ENCODE assay signal across 7 mouse cellular contexts in the genomic region with DNA sequence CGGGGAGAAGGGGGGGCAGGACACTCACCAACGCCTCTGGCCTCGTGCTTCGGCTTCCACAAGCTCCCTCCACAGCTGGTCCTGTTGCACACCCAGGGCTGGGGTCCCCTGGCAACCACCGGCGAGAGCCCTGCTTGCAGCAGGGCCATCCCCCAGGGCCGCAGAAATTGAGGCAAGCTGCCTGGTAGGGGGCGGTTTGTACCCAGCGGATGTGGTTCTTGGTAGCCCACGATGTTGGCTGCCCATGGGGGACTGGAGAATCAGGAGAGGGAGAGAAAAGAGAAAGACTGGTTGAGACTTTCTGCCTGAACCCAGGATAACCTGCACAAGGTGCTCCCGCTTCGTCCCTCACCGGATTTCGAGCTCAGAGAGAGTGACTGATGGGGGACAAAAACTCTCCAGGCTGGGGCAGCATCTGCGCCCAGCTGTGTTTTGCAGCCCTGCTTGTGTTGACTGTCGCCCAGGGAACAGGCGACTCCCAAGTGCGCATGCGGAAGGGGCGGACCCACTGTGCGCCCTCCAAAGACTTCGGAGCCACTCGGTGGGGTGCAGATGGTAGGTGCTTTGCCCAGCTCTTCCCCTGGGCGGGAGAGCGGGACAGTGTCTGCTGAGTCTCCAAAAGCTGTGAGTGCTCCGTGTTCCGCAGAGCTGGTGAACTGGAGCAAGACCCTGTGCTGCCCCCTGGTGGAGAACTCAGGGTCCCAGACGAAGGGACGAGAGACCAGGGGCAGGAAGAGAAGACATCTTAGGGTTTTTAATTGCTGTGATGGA. TPM values are rescaled to one million over a fixed set of nuclear protein-coding genes. Genes with fewer than 3 reads are reported as not detected.
DNase-seq lines count a peak whose midpoint lies in the region; ATAC-seq and TF ChIP-seq lines count a peak whose summit lies in the region.

A gene (minus strand): TSS at position 628 of the 771 bp plus-strand sequence.

- H3K4me1 ChIP-seq in intestine, postnatal 0 days (replicated peaks; ENCODE audit: control insufficient read depth, insufficient read depth, low read length), result no peaks in the 10 kb centered on the region
- H3K4me1 ChIP-seq in limb, embryonic 15.5 days, result peaks cover 7% of the 10 kb centered on the region; the same call in 1 of the 2 replicates
- peaks cover 7% of the 10 kb centered on the region; the same call in 1 of the 2 replicates for H3K4me1 ChIP-seq in midbrain, embryonic 16.5 days (ENCODE audit: control insufficient read depth, insufficient read depth, low read length)

- H3K27me3 ChIP-seq in intestine, postnatal 0 days (replicated peaks; ENCODE audit: control insufficient read depth, insufficient read depth, low read length), result no peaks in the 10 kb centered on the region
- no peaks in the 10 kb centered on the region for H3K27me3 ChIP-seq in limb, embryonic 15.5 days
- no peaks in the 10 kb centered on the region for H3K27me3 ChIP-seq in midbrain, embryonic 16.5 days (ENCODE audit: control insufficient read depth, insufficient read depth, low read depth, low read length)

- DNase-seq in adrenal gland, postnatal 14 days, result peak; percentile 91
- peak; percentile 74 for DNase-seq in embryo, embryonic 11.5 days (ENCODE audit: low read depth, low spot score)
- DNase-seq in heart, adult 11 months, result peak; percentile 97
- DNase-seq in spleen, postnatal 10 days (ENCODE audit: low spot score in 2 of 2), result peak; percentile 68 to 89

- ATAC-seq in intestine, postnatal 0 days, result peak; percentile 66
- ATAC-seq in limb, embryonic 15.5 days (ENCODE audit: insufficient number of reproducible peaks, low FRiP score, low TSS enrichment, low read depth), result 0 out of 2 replicates have a peak, but pooled peaks have one; percentile 27
- ATAC-seq in midbrain, embryonic 16.5 days, result peak; percentile 72

- peak within 1 kb of the TSS; percentile 73 for H3K4me2 ChIP-seq in intestine, postnatal 0 days (replicated peaks; ENCODE audit: low read depth)
- peak within 1 kb of the TSS; percentile 55 for H3K4me2 ChIP-seq in limb, embryonic 15.5 days
- H3K4me2 ChIP-seq in midbrain, embryonic 16.5 days (ENCODE audit: low read length), result peak within 1 kb of the TSS; percentile 68

- H3K27ac ChIP-seq in intestine, postnatal 0 days (ENCODE audit: low read depth, low read length), result no peak within 1 kb of the TSS
- no peak within 1 kb of the TSS for H3K27ac ChIP-seq in limb, embryonic 15.5 days
- no peak within 1 kb of the TSS for H3K27ac ChIP-seq in midbrain, embryonic 16.5 days (ENCODE audit: low read length)

- peak within 1 kb of the TSS; percentile 39 for H3K4me3 ChIP-seq in intestine, postnatal 0 days (ENCODE audit: low read depth, low read length)
- peak within 1 kb of the TSS; percentile 43 for H3K4me3 ChIP-seq in limb, embryonic 15.5 days
- peak within 1 kb of the TSS; percentile 39 for H3K4me3 ChIP-seq in midbrain, embryonic 16.5 days (ENCODE audit: low read depth, low read length)

- H3K9me3 ChIP-seq in intestine, postnatal 0 days (ENCODE audit: control insufficient read depth), result 0 out of 2 replicates have a peak, but pooled peaks cover 3% of the 10 kb centered on the region
- H3K9me3 ChIP-seq in limb, embryonic 15.5 days, result no peaks in the 10 kb centered on the region
- no peaks in the 10 kb centered on the region for H3K9me3 ChIP-seq in midbrain, embryonic 16.5 days (replicated peaks; ENCODE audit: control insufficient read depth, low read length, poor library complexity, severe bottlenecking)

- H3K36me3 ChIP-seq in intestine, postnatal 0 days (ENCODE audit: control insufficient read depth, insufficient read depth), result no peaks in the 10 kb centered on the region
- H3K36me3 ChIP-seq in limb, embryonic 15.5 days, result no peaks in the 10 kb centered on the region
- H3K36me3 ChIP-seq in midbrain, embryonic 16.5 days (ENCODE audit: control insufficient read depth, insufficient read depth, low read length), result no peaks in the 10 kb centered on the region

- 8% methylated on average over 29 of the region's 29 CpGs for WGBS in intestine, postnatal 0 days
- 6% methylated on average over 29 of the region's 29 CpGs for WGBS in limb, embryonic 15.5 days
- WGBS in midbrain, embryonic 16.5 days, result 7% methylated on average over 29 of the region's 29 CpGs

- H3K9ac ChIP-seq in intestine, postnatal 0 days (ENCODE audit: low read depth, low read length), result no peak within 1 kb of the TSS
- H3K9ac ChIP-seq in limb, embryonic 15.5 days, result peak within 1 kb of the TSS; percentile 33; the same call in 1 of the 2 replicates
- peak within 1 kb of the TSS; percentile 46; the same call in 1 of the 2 replicates for H3K9ac ChIP-seq in midbrain, embryonic 16.5 days (ENCODE audit: low read depth, low read length)

- peak; percentile 93 for TF ChIP-seq CTCF in intestine, postnatal 0 days (IDR thresholded peaks at IDR 0.05; ENCODE audit: low read depth)

RNA-seq across cellular contexts. Expression of the gene that starts here (rescaled TPM):
- not detected in 2 replicates for total RNA-seq in adrenal gland, postnatal 14 days (2021)
- polyA plus RNA-seq in intestine, postnatal 0 days (2015; fragmentation: Nextera tagmentation; extraction: Ambion mirVana), result 0.12 and 0.18 TPM in 2 replicates
- 0.65 and 0.77 TPM in 2 replicates for polyA plus RNA-seq in limb, embryonic 15.5 days (2015; fragmentation: Nextera tagmentation; extraction: Ambion mirVana)
- 5.7 and 10.5 TPM in 2 replicates for polyA plus RNA-seq in midbrain, embryonic 16.5 days (2015; fragmentation: Nextera tagmentation; extraction: Ambion mirVana)

Comparison
In these comparisons a context has a peak if more than half of its experiments do, and no peak if none do; other contexts are left out.
1. Peak in DNase-seq in adrenal gland, postnatal 14 days; RNA of the gene not detected or under 1 TPM.
2. Peak in ATAC-seq, H3K4me3 ChIP-seq and H3K4me2 ChIP-seq in intestine, postnatal 0 days; RNA of the gene not detected or under 1 TPM.
3. Peak in ATAC-seq, H3K4me3 ChIP-seq, H3K9ac ChIP-seq and H3K4me2 ChIP-seq in limb, embryonic 15.5 days; RNA of the gene not detected or under 1 TPM.